Mouse (Mus musculus) neutrophil, adult 83 days (primary cell): ENCODE measurements around the gene Klk1b22. TPM values are rescaled to one million over a fixed set of nuclear protein-coding genes. Genes with fewer than 3 reads are reported as not detected.

Source experiments
- total RNA-seq, 2 experiments: library from RNA; stranded (reverse); gene quantifications; one replicate each; pipeline ENCODE4 v1.2.4; 2023

Klk1b22 gene
- not detected for total RNA-seq

GRCm38 (mm10) chr7:44112373-44112772, at the start of gene Klk1b22:
TSS of gene Klk1b22 (plus strand) at chr7:44112673.

GRCm38 (mm10) chr7:44102028-44102427, 10.4 kb upstream of the Klk1b22 start, which contains the start of gene Klk1b21:
TSS of gene Klk1b21 (plus strand) at chr7:44102328.

GRCm38 (mm10) chr7:44136467-44136866, 24.0 kb downstream of the Klk1b22 start, which contains the start of gene Klk1b16:
TSS of gene Klk1b16 (plus strand) at chr7:44136767.

Other genes with a start within 250 kb of the Klk1b22 start
- gene Klk4, start 231.5 kb upstream of the Klk1b22 start, total RNA-seq: not detected
- gene Klk15, start 178.9 kb upstream of the Klk1b22 start, total RNA-seq: not detected
- gene Klk1b8, start 162.0 kb upstream of the Klk1b22 start, total RNA-seq: not detected
- gene Klk1b1, start 145.9 kb upstream of the Klk1b22 start, total RNA-seq: not detected
- not detected for gene Klk1b9, start 136.6 kb upstream of the Klk1b22 start, total RNA-seq
- gene Klk1b11, start 116.8 kb upstream of the Klk1b22 start, total RNA-seq: under 1 TPM in 1 of 2 experiments, not detected in 1; 0.66 TPM
- not detected for gene Klk1b26, start 100.5 kb upstream of the Klk1b22 start, total RNA-seq
- gene Klk1b27, start 60.4 kb upstream of the Klk1b22 start, total RNA-seq: not detected
- gene Klk1b21, start 10.3 kb upstream of the Klk1b22 start, total RNA-seq: not detected
- gene Klk1b16, start 24.1 kb downstream of the Klk1b22 start, total RNA-seq: not detected
- gene Klk1b24, start 75.6 kb downstream of the Klk1b22 start, total RNA-seq: not detected
- not detected for gene Klk1b3, start 85.5 kb downstream of the Klk1b22 start, total RNA-seq
- not detected for gene Klk1b4, start 94.8 kb downstream of the Klk1b22 start, total RNA-seq
- gene Klk1b5, start 103.3 kb downstream of the Klk1b22 start, total RNA-seq: not detected
- gene Klk1, start 112.7 kb downstream of the Klk1b22 start, total RNA-seq: not detected
- gene Gm36864, start 123.5 kb downstream of the Klk1b22 start, total RNA-seq: not detected
- under 1 TPM; 0.66 to 0.90 TPM for gene 1700028J19Rik, start 134.0 kb downstream of the Klk1b22 start, total RNA-seq
- 10 to 100 TPM; 24.0 to 31.4 TPM for gene 2410002F23Rik, start 134.0 kb downstream of the Klk1b22 start, total RNA-seq
- not detected for gene Acp4, start 144.7 kb downstream of the Klk1b22 start, total RNA-seq
- not detected for gene Gm15517, start 148.8 kb downstream of the Klk1b22 start, total RNA-seq
- under 1 TPM; 0.61 to 0.93 TPM for gene Clec11a, start 194.2 kb downstream of the Klk1b22 start, total RNA-seq
- under 1 TPM; 0.26 to 0.46 TPM for gene Shank1, start 197.6 kb downstream of the Klk1b22 start, total RNA-seq